Mouse (Mus musculus): ENCODE results near the gene Bcor.

GRCm38 (mm10) chrX:11999951-12000350, 160.2 kb downstream of the Bcor start:
- TF ChIP-seq FLI1 (IDR thresholded peaks at IDR 0.05; ENCODE audit: low read length) (no peak), GATA1 (IDR thresholded peaks at IDR 0.05; ENCODE audit: borderline replicate concordance, low read length) (no peak)
